Mouse (Mus musculus) heart, postnatal 0 days (tissue): Measurements from ENCODE around the gene Gpatch2l. TPM values are rescaled to one million over a fixed set of nuclear protein-coding genes. Genes with fewer than 3 reads are reported as not detected.

ENCODE experiments used
- ATAC-seq: fragments of 200-750 bp; cut with Nextera tagmentation; 2 replicates; pipeline ENCODE4 v1.8.0; 2017; ENCODE audit warnings: low read depth, moderate number of reproducible peaks, moderate library complexity; ENCODE audit not compliant: insufficient read depth
- DNase-seq: peaks from one replicate; pipeline ENCODE4 v3.0.0-alpha.2; 2016; ENCODE audit warnings: low spot score
- H3K27ac ChIP-seq: fragments of 300-500 bp; sonication (generic); 2 replicates; pipeline ENCODE4 v1.5.1; 2014; ENCODE audit warnings: low read depth, mild to moderate bottlenecking
- H3K27me3 ChIP-seq: fragments of 300-500 bp; sonication (generic); 2 replicates; pipeline ENCODE4 v1.6.1; 2014; ENCODE audit warnings: low read length, mixed read lengths; ENCODE audit not compliant: control insufficient read depth, insufficient read depth
- H3K36me3 ChIP-seq: fragments of 300-500 bp; sonication (generic); replicated peaks from 2 replicates; pipeline ENCODE4 v1.6.1; 2014; ENCODE audit warnings: low read length, mixed read lengths; ENCODE audit not compliant: control insufficient read depth, insufficient read depth
- H3K4me1 ChIP-seq: fragments of 300-500 bp; sonication (generic); 2 replicates; pipeline ENCODE4 v1.6.1; 2014; ENCODE audit warnings: antibody characterized with exemption; ENCODE audit not compliant: control insufficient read depth, insufficient read depth
- H3K4me2 ChIP-seq: fragments of 300-500 bp; sonication (generic); 2 replicates; pipeline ENCODE4 v1.6.1; 2014; ENCODE audit warnings: low read depth, mild to moderate bottlenecking, low read length, moderate library complexity
- H3K4me3 ChIP-seq: fragments of 300-500 bp; sonication (generic); 2 replicates; pipeline ENCODE4 v1.5.1; 2014; ENCODE audit warnings: low read depth, low read length
- H3K9ac ChIP-seq: fragments of 300-500 bp; sonication (generic); replicated peaks from 2 replicates; pipeline ENCODE4 v1.6.1; 2014; ENCODE audit warnings: low read depth, low read length, mixed read lengths
- H3K9me3 ChIP-seq: fragments of 300-500 bp; sonication (generic); replicated peaks from 2 replicates; pipeline ENCODE4 v1.6.1; 2016; ENCODE audit warnings: low read length; ENCODE audit not compliant: control insufficient read depth
- CTCF ChIP-seq: IDR thresholded peaks from 2 replicates; pipeline ENCODE4 v1.5.1; 2016; ENCODE audit warnings: antibody characterized with exemption, control low read depth, low read depth
- EP300 ChIP-seq: IDR thresholded peaks from 2 replicates; pipeline ENCODE4 v1.6.1; 2016; ENCODE audit warnings: antibody characterized with exemption, low read depth
- whole genome bisulfite sequencing: fragments of 180-500 bp; shearing (Covaris S2); extraction: QIAGEN DNeasy Blood & Tissue Kit; methylation state at CpG from one replicate; pipeline ENCODE4 v1.1.7; 2014; 5-methylcytosine and 5-hydroxymethylcytosine counted together
- polyA plus RNA-seq: library from polyadenylated mRNA; unstranded; fragments of >200 nt; fragmentation: Nextera tagmentation; extraction: Ambion mirVana; gene quantifications from 2 replicates; pipeline ENCODE4 v1.2.1, GENCODE M21; 2015
- total RNA-seq: library from RNA; depleted of rRNA; stranded (reverse); fragments of >200 nt; gene quantifications from 2 replicates; pipeline ENCODE4 v1.2.3, GENCODE M21; 2014; ENCODE audit warnings: low replicate concordance

Gene Gpatch2l
- total and polyA plus RNA-seq, 2 experiments from 2014 or later, result 10.1 to 16.0 TPM

- no peaks in the 10 kb centered on the region for H3K9me3 ChIP-seq
- H3K4me2 ChIP-seq, result no peak overlapping the region
- H3K9ac ChIP-seq, result no peak overlapping the region
- no peak overlapping the region for H3K4me3 ChIP-seq
- whole genome bisulfite sequencing, result 55% methylated on average over 10 of the region's 10 CpGs
- no peak overlapping the region for H3K27ac ChIP-seq
- H3K36me3 ChIP-seq, result no peaks in the 10 kb centered on the region
- no peaks in the 10 kb centered on the region for H3K27me3 ChIP-seq
- peaks cover 9% of the 10 kb centered on the region; the same call in 1 of the 2 replicates for H3K4me1 ChIP-seq
- TF ChIP-seq EP300 (no peak), CTCF (no peak)
- no peak for ATAC-seq
- DNase-seq, result no peak
These were observed 67.8 kb downstream of the Gpatch2l start for GRCm38 (mm10) chr12:86309474-86309873.

- H3K27me3 ChIP-seq, result no peaks in the 10 kb centered on the region
- WGBS, result 72% methylated on average over 4 of the region's 4 CpGs
These were observed 68.2 kb downstream of the Gpatch2l start for GRCm38 (mm10) chr12:86309902-86310301.

GRCm38 (mm10) chr12:86320629-86321028 lies 79.0 kb downstream of the Gpatch2l start:
- 36% methylated on average over 12 of the region's 12 CpGs for WGBS

More at GRCm38 (mm10) chr12:86309902-86310301, 68.2 kb downstream of the Gpatch2l start:
- no peaks in the 10 kb centered on the region for H3K36me3 ChIP-seq
- H3K27ac ChIP-seq, result no peak overlapping the region
- ATAC-seq, result no peak
- no peak overlapping the region for H3K4me2 ChIP-seq
- H3K9me3 ChIP-seq, result no peaks in the 10 kb centered on the region
- no peak overlapping the region for H3K4me3 ChIP-seq
- H3K4me1 ChIP-seq, result peaks cover 9% of the 10 kb centered on the region; the same call in 1 of the 2 replicates
- H3K9ac ChIP-seq, result no peak overlapping the region
- TF ChIP-seq EP300, result no peak
- TF ChIP-seq CTCF, result no peak
- no peak for DNase-seq

GRCm38 (mm10) chr12:86324297-86324696 lies 82.6 kb downstream of the Gpatch2l start:
- TF ChIP-seq CTCF (no peak), EP300 (no peak)
- WGBS, result 66% methylated on average over 3 of the region's 3 CpGs
- Histone ChIP-seq H3K4me2 (no peak overlapping the region), H3K9ac (no peak overlapping the region), H3K4me3 (no peak overlapping the region), H3K4me1 (no peaks in the 10 kb centered on the region), H3K27me3 (no peaks in the 10 kb centered on the region), H3K36me3 (no peaks in the 10 kb centered on the region), H3K27ac (no peak overlapping the region), H3K9me3 (no peaks in the 10 kb centered on the region)
- no peak for ATAC-seq
- no peak for DNase-seq

More at GRCm38 (mm10) chr12:86320629-86321028, 79.0 kb downstream of the Gpatch2l start:
- Histone ChIP-seq H3K4me1 (no peaks in the 10 kb centered on the region), H3K9me3 (no peaks in the 10 kb centered on the region), H3K4me2 (no peak overlapping the region), H3K4me3 (no peak overlapping the region), H3K27ac (no peak overlapping the region), H3K27me3 (no peaks in the 10 kb centered on the region), H3K36me3 (no peaks in the 10 kb centered on the region), H3K9ac (no peak overlapping the region)
- ATAC-seq (no peak), DNase-seq (no peak)
- TF ChIP-seq EP300 (no peak), CTCF (no peak)

GRCm38 (mm10) chr12:86329813-86330212 lies 88.2 kb downstream of the Gpatch2l start:
- DNase-seq, result no peak
- no peak overlapping the region for H3K9ac ChIP-seq
- H3K27ac ChIP-seq, result no peak overlapping the region
- TF ChIP-seq CTCF (no peak), EP300 (no peak)
- 61% methylated on average over 4 of the region's 4 CpGs for WGBS
- H3K4me2 ChIP-seq, result no peak overlapping the region
- no peaks in the 10 kb centered on the region for H3K4me1 ChIP-seq
- no peaks in the 10 kb centered on the region for H3K36me3 ChIP-seq
- no peak overlapping the region for H3K4me3 ChIP-seq
- no peak for ATAC-seq
- no peaks in the 10 kb centered on the region for H3K9me3 ChIP-seq
- no peaks in the 10 kb centered on the region for H3K27me3 ChIP-seq

- Histone ChIP-seq H3K4me2 (no peak overlapping the region), H3K9ac (no peak overlapping the region), H3K36me3 (no peaks in the 10 kb centered on the region), H3K4me1 (no peaks in the 10 kb centered on the region), H3K27ac (no peak overlapping the region), H3K9me3 (no peaks in the 10 kb centered on the region), H3K4me3 (no peak overlapping the region), H3K27me3 (no peaks in the 10 kb centered on the region)
- 86% methylated on average over 9 of the region's 9 CpGs for WGBS
- DNase-seq (no peak), ATAC-seq (no peak)
- no peak for TF ChIP-seq CTCF
- no peak for TF ChIP-seq EP300
These were observed 89.0 kb downstream of the Gpatch2l start for GRCm38 (mm10) chr12:86330684-86331083.
